10 mouse cellular contexts compared by ENCODE assay signal in genomic region chr6:23243821-23244760, GRCm38 (mm10). TPM values are rescaled to one million over a fixed set of nuclear protein-coding genes. Genes with fewer than 3 reads are reported as not detected.
DNase-seq lines count a peak whose midpoint lies in the region; ATAC-seq and TF ChIP-seq lines count a peak whose summit lies in the region.
"Had no signal": no experiment of that assay in that cellular context is flagged by ENCODE, and none has a peak within 500 bp of the region (broad histone marks: within the 10 kb centered on the region; RNA-seq: fewer than 3 reads in every experiment).

No protein-coding gene starts in this region.

- no peaks in the 10 kb centered on the region for H3K9me3 ChIP-seq in kidney, embryonic 14.5 days (ENCODE audit: control insufficient read depth, low read length)
- no peaks in the 10 kb centered on the region for H3K9me3 ChIP-seq in embryonic facial prominence, embryonic 11.5 days (replicated peaks; ENCODE audit: control insufficient read depth, low read length)
- no peaks in the 10 kb centered on the region for H3K9me3 ChIP-seq in hindbrain, postnatal 0 days (ENCODE audit: low read length)
- H3K9me3 ChIP-seq: heart, embryonic 12.5 days had no signal

- H3K36me3 ChIP-seq in kidney, embryonic 14.5 days (ENCODE audit: control insufficient read depth, insufficient read depth, low read length): no peaks in the 10 kb centered on the region
- no peaks in the 10 kb centered on the region for H3K36me3 ChIP-seq in embryonic facial prominence, embryonic 11.5 days (replicated peaks; ENCODE audit: control insufficient read depth, insufficient read depth, low read depth, low read length)
- no peaks in the 10 kb centered on the region for H3K36me3 ChIP-seq in hindbrain, postnatal 0 days (ENCODE audit: insufficient read depth, low read length)
- H3K36me3 ChIP-seq: heart, embryonic 12.5 days had no signal

- no peak overlapping the region for H3K4me3 ChIP-seq in kidney, embryonic 14.5 days (ENCODE audit: low read length)
- no peak overlapping the region for H3K4me3 ChIP-seq in embryonic facial prominence, embryonic 11.5 days (ENCODE audit: low read depth, low read length)
- no peak overlapping the region for H3K4me3 ChIP-seq in hindbrain, postnatal 0 days (ENCODE audit: low read length)
- H3K4me3 ChIP-seq: heart, embryonic 12.5 days had no signal

- H3K27ac ChIP-seq in kidney, embryonic 14.5 days (ENCODE audit: low read depth, low read length): no peak overlapping the region
- no peak overlapping the region for H3K27ac ChIP-seq in embryonic facial prominence, embryonic 11.5 days (replicated peaks; ENCODE audit: low read depth, low read length)
- no peak overlapping the region for H3K27ac ChIP-seq in hindbrain, postnatal 0 days
- H3K27ac ChIP-seq: stomach, postnatal 0 days had no signal

- WGBS in kidney, embryonic 14.5 days: 3% methylated on average over 15 of the region's 15 CpGs
- WGBS in embryonic facial prominence, embryonic 11.5 days: 4% methylated on average over 15 of the region's 15 CpGs
- WGBS in hindbrain, postnatal 0 days: 3% methylated on average over 15 of the region's 15 CpGs

- 0 out of 2 replicates have a peak, but pooled peaks have one; percentile 37 for ATAC-seq in kidney, embryonic 14.5 days (ENCODE audit: low FRiP score, low TSS enrichment)
- ATAC-seq in embryonic facial prominence, embryonic 11.5 days (replicated peaks; ENCODE audit: insufficient number of reproducible peaks, low FRiP score, low TSS enrichment, low read depth): no peak
- peak; percentile 35; the same call in 1 of the 2 replicates for ATAC-seq in hindbrain, postnatal 0 days
- no peak for ATAC-seq in CD4-positive, CD25-positive, alpha-beta regulatory T cell, adult 4 months

- no peak for TF ChIP-seq CTCF in hindbrain, postnatal 0 days (IDR thresholded peaks at IDR 0.05; ENCODE audit: low read depth)

- peaks cover 78% of the 10 kb centered on the region for H3K27me3 ChIP-seq in kidney, embryonic 14.5 days (ENCODE audit: control insufficient read depth, insufficient read depth, low read length)
- H3K27me3 ChIP-seq in embryonic facial prominence, embryonic 11.5 days (ENCODE audit: control insufficient read depth, insufficient read depth, low read length): peaks cover 40% of the 10 kb centered on the region
- H3K27me3 ChIP-seq in hindbrain, postnatal 0 days (ENCODE audit: insufficient read depth, low read length): peaks cover 65% of the 10 kb centered on the region

- no peak overlapping the region for H3K4me2 ChIP-seq in kidney, embryonic 14.5 days (replicated peaks; ENCODE audit: low read depth, low read length)
- 0 out of 2 replicates have a peak overlapping the region, but pooled peaks have one; percentile 7 for H3K4me2 ChIP-seq in embryonic facial prominence, embryonic 11.5 days (ENCODE audit: low read depth, low read length)
- no peak overlapping the region for H3K4me2 ChIP-seq in hindbrain, postnatal 0 days (ENCODE audit: low read depth, low read length)
- H3K4me2 ChIP-seq: heart, embryonic 12.5 days had no signal

- H3K4me1 ChIP-seq in kidney, embryonic 14.5 days (ENCODE audit: control insufficient read depth, insufficient read depth, low read length): peaks cover 2% of the 10 kb centered on the region; the same call in 1 of the 2 replicates
- H3K4me1 ChIP-seq in embryonic facial prominence, embryonic 11.5 days (ENCODE audit: control insufficient read depth, insufficient read depth, low read length): peaks cover 7% of the 10 kb centered on the region; the same call in 1 of the 2 replicates
- H3K4me1 ChIP-seq in hindbrain, postnatal 0 days (ENCODE audit: insufficient read depth, low read length): no peaks in the 10 kb centered on the region

- DNase-seq in kidney, postnatal 36 days: no peak
- DNase-seq in NIH3T3 (ENCODE audit: low read depth): peak; percentile 14
- DNase-seq in embryonic facial prominence, embryonic 11.5 days (ENCODE audit: low spot score): peak; percentile 27
- DNase-seq in hindbrain, postnatal 0 days (ENCODE audit: low spot score): no peak
- DNase-seq in cerebellum, postnatal 4 days (ENCODE audit: low spot score in 2 of 2): no peak
- DNase-seq: left cerebral cortex, postnatal 4 days had no signal

- no peak overlapping the region for H3K9ac ChIP-seq in kidney, embryonic 14.5 days (ENCODE audit: low read depth, low read length)
- no peak overlapping the region for H3K9ac ChIP-seq in embryonic facial prominence, embryonic 11.5 days (replicated peaks; ENCODE audit: low read length)
- H3K9ac ChIP-seq in hindbrain, postnatal 0 days (replicated peaks; ENCODE audit: low read length): no peak overlapping the region
- H3K9ac ChIP-seq: heart, embryonic 12.5 days had no signal

RNA-seq across cellular contexts. Expression of gene Fezf1, which starts 4.1 kb away (rescaled TPM):
- not detected in 2 replicates for polyA plus RNA-seq in kidney, embryonic 14.5 days (2014; fragmentation: Nextera tagmentation; extraction: Ambion mirVana)
- 6.8 and 10.7 TPM in 2 replicates for polyA plus RNA-seq in embryonic facial prominence, embryonic 11.5 days (2014; fragmentation: Nextera tagmentation; extraction: Ambion mirVana)
- 0.05 TPM in 1 of 2 replicates, not detected in the other for total RNA-seq in hindbrain, postnatal 0 days (2014; rRNA removed)
- polyA plus RNA-seq in hindbrain, postnatal 0 days (2015; fragmentation: Nextera tagmentation; extraction: Ambion mirVana): not detected in 2 replicates
- polyA plus RNA-seq in CD4-positive, CD25-positive, alpha-beta regulatory T cell, adult 4 months (2017; shearing (Covaris generic)): not detected
- polyA plus RNA-seq: heart, embryonic 12.5 days; stomach, postnatal 0 days had no signal

Comparison
In these comparisons a context has a peak if more than half of its experiments do, and no peak if none do; other contexts are left out.
1. ATAC-seq: peak in kidney, embryonic 14.5 days (single experiment) and hindbrain, postnatal 0 days (single experiment); none in embryonic facial prominence, embryonic 11.5 days (single experiment) and CD4-positive, CD25-positive, alpha-beta regulatory T cell, adult 4 months (single experiment).
2. DNase-seq: peak in NIH3T3 (single experiment) and embryonic facial prominence, embryonic 11.5 days (single experiment); none in kidney, postnatal 36 days (0 of 2), hindbrain, postnatal 0 days (single experiment) and cerebellum, postnatal 4 days (0 of 2).